Mouse (Mus musculus): ENCODE measurements around the gene H2-M10.6. TPM values are rescaled to one million over a fixed set of nuclear protein-coding genes. Genes with fewer than 3 reads are reported as not detected.

Gene H2-M10.6
- polyA plus RNA-seq, 1 experiment from 2014 or later: not detected

DNA sequence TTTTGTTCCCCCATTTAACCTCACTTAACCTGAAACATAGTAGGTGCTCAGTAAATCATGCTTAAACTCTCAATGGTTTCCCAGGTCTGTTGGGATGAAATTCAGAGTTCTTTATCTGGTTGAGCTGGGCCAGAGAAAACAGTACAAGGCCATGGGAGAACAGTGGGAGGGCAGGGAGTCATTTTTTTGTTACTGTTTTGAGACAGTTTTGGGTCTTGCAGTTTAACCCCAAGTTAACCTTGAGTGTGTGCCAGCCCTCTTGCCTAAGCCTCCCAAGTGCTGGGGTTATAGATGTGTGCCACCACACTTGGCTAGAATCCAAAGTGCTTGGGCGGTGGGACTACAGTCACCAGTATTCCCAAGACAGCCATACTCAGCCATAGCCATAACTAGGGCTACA lies 32.8 kb downstream of the H2-M10.6 start:
- H3K9ac ChIP-seq: no peak overlapping the region
- no peak overlapping the region for H3K27ac ChIP-seq
- H3K4me2 ChIP-seq (replicated peaks): no peak overlapping the region
- H3K4me3 ChIP-seq: no peak overlapping the region
- no peak for ATAC-seq (ENCODE audit: low FRiP score, low read depth)
- H3K36me3 ChIP-seq: peaks cover 18% of the 10 kb centered on the region
- WGBS: 64% methylated on average over 1 of the region's 1 CpGs
- no peaks in the 10 kb centered on the region for H3K27me3 ChIP-seq
- H3K9me3 ChIP-seq: no peaks in the 10 kb centered on the region
- peaks cover 19% of the 10 kb centered on the region for H3K4me1 ChIP-seq

DNA sequence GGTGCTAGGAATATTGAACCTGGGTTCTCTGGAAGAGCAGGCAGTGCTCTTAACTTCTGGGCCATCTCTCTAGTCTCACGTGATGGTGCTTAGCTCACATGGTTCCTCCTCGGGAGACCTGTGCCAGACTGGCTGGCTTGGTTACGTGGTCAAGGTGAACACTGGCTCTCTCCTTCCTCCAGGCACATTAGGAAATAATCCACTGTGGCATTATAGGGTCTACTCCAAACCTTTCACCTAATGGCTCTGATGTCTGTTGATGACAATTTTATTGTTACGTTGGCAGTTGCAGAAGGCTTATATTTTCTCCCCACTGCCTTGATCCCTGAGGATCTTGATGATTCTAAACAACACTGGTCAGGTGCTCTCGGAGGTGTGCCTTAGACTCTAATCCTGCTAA lies 36.9 kb downstream of the H2-M10.6 start:
- Histone ChIP-seq H3K27me3 (no peaks in the 10 kb centered on the region), H3K4me1 (peaks cover 9% of the 10 kb centered on the region), H3K27ac (no peak overlapping the region), H3K9me3 (no peaks in the 10 kb centered on the region), H3K4me3 (no peak overlapping the region), H3K4me2 (replicated peaks) (no peak overlapping the region), H3K9ac (no peak overlapping the region), H3K36me3 (peaks cover 46% of the 10 kb centered on the region)
- ATAC-seq (ENCODE audit: low FRiP score, low read depth): no peak
- 74% methylated on average over 5 of the region's 5 CpGs for WGBS

DNA sequence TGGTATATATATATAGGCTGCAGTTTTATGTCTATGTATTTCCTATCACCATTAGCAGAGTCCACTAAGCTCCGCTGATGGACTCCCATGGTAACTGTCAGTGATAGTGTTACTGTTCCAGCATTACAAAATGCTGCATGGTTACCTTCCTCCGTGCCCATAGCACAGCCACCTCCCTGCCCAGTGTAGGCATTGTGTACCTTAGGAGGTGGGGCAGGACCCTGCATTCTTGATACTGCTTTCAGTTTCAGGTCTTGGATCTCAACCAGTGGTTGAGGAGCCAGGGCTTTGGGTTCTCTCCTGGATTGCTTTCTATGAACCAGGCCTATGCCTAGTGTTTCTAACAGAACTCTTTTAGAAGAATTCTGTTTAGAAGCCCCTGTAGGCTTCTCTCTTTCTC lies 38.0 kb downstream of the H2-M10.6 start:
- WGBS: 84% methylated on average over 2 of the region's 2 CpGs
- peaks cover 57% of the 10 kb centered on the region for H3K36me3 ChIP-seq
- no peak for ATAC-seq (ENCODE audit: low FRiP score, low read depth)
- no peak overlapping the region for H3K27ac ChIP-seq
- H3K4me1 ChIP-seq: peaks cover 5% of the 10 kb centered on the region
- H3K4me2 ChIP-seq (replicated peaks): no peak overlapping the region
- no peaks in the 10 kb centered on the region for H3K27me3 ChIP-seq
- H3K9me3 ChIP-seq: no peaks in the 10 kb centered on the region
- no peak overlapping the region for H3K4me3 ChIP-seq
- H3K9ac ChIP-seq: no peak overlapping the region

DNA sequence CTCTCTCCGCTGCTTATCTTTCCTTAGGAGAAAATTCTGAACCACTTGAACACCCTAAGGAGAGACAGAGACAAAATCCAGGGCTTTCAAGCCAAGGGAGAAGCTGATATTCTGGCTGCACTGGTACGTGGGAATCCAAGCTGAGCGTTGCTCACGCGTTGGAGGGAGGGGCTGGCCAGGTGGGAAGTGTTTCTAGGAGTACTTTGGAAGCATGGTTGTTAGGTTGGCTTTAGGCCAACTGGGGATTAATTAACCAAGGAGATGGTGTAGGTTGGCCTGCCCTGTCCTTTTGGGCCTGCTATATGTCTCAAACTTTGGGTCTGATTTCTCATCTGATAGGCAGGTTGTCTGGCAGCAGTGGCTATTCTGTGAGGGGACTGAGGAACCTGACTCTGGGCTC lies 39.2 kb downstream of the H2-M10.6 start:
- Histone ChIP-seq H3K9ac (no peak overlapping the region), H3K27ac (no peak overlapping the region), H3K4me3 (no peak overlapping the region), H3K36me3 (peaks cover 65% of the 10 kb centered on the region), H3K27me3 (no peaks in the 10 kb centered on the region), H3K4me2 (replicated peaks) (no peak overlapping the region), H3K4me1 (peaks cover 5% of the 10 kb centered on the region), H3K9me3 (no peaks in the 10 kb centered on the region)
- 77% methylated on average over 5 of the region's 5 CpGs for WGBS
- ATAC-seq (ENCODE audit: low FRiP score, low read depth): no peak

DNA sequence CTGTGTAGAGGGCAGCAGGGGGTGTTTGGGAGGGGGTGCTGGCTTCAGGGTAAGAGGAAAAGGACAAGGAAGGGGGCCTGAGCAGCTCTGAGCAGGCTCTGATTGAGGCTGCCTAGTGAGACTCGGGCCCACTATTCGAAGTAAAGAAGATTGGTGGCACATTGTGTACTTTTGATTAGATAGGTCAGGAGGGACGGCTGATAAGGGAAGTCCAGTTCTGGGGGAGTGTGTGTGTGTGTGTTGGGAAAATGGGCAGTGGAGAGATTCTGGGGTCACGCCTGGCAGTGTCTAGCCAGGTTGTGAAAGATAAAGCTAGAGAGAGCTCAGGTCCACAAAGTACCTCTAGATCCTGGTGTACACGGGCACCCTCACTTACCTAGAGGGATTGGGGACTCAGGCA lies 39.7 kb downstream of the H2-M10.6 start:
- Histone ChIP-seq H3K36me3 (peaks cover 65% of the 10 kb centered on the region), H3K27ac (no peak overlapping the region), H3K9ac (no peak overlapping the region), H3K9me3 (no peaks in the 10 kb centered on the region), H3K4me3 (no peak overlapping the region), H3K27me3 (no peaks in the 10 kb centered on the region), H3K4me2 (replicated peaks) (no peak overlapping the region), H3K4me1 (peaks cover 5% of the 10 kb centered on the region)
- ATAC-seq (ENCODE audit: low FRiP score, low read depth): no peak
- WGBS: 85% methylated on average over 5 of the region's 5 CpGs

DNA sequence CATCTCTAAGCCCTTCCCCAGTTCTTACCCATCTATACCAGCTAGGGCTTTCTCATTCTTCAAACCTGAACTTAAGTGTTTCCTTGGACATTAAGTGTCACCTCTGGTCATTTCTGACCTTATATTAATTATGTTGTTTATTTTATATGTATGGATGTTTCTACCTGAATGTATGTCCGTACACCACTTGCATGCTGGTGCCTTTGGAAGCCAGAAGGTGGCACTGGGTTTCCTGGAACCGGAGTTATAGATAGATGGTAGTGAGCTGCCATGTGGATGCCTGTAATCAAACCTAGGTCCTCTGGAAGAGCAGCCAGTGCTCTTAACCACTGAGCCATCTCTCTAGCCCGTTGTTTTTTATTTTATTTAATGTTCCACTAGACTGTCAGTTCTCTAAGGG lies 43.5 kb downstream of the H2-M10.6 start:
- H3K4me1 ChIP-seq: no peaks in the 10 kb centered on the region
- no peaks in the 10 kb centered on the region for H3K9me3 ChIP-seq
- H3K4me3 ChIP-seq: no peak overlapping the region
- no peak overlapping the region for H3K27ac ChIP-seq
- no peaks in the 10 kb centered on the region for H3K27me3 ChIP-seq
- H3K4me2 ChIP-seq (replicated peaks): no peak overlapping the region
- peaks cover 95% of the 10 kb centered on the region for H3K36me3 ChIP-seq
- WGBS: 98% methylated on average over 3 of the region's 3 CpGs
- no peak for ATAC-seq (ENCODE audit: low FRiP score, low read depth)
- H3K9ac ChIP-seq: no peak overlapping the region

DNA sequence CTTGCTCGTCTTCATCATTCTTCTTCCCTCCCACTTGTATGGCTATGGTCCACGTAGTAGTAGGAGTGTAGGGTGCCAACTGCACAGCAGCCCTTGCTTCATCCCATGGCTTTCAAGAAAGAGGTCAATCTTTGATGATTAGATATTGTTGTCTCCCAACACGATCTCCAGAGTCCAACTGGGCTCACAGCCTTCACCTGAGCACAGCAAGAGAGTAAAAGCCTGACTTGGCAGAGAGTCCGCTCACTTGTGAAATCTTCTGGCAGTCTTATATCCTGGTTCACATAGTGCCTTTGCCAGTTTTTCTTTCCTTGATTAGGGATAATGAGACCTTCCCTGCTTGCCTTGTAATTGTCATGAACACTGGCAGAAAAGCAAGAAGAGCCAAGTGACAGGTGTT lies 44.3 kb downstream of the H2-M10.6 start:
- H3K4me2 ChIP-seq (replicated peaks): no peak overlapping the region
- no peak overlapping the region for H3K4me3 ChIP-seq
- peaks cover 88% of the 10 kb centered on the region for H3K36me3 ChIP-seq
- H3K9me3 ChIP-seq: no peaks in the 10 kb centered on the region
- H3K27ac ChIP-seq: no peak overlapping the region
- no peaks in the 10 kb centered on the region for H3K27me3 ChIP-seq
- no peak overlapping the region for H3K9ac ChIP-seq
- WGBS: 91% methylated on average over 4 of the region's 4 CpGs
- ATAC-seq (ENCODE audit: low FRiP score, low read depth): no peak
- H3K4me1 ChIP-seq: no peaks in the 10 kb centered on the region

DNA sequence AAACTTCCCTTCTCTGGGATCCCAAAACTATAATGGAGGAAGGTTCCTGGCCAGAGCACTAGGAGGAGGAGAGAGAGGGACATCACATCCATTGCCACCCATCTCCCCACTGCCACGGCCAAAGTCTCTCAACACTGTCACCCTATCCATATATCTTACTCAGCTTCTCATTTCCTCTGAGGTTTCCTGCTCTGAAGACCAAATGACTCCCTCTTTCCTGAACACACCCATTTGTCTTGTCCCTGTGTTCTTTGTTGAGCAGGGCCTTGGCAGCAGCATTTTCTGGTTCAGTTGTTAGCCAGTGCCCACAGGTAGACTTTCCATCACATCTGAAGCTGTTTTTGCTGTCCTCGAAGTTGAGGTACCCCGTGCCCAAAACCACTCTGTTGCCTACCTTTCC lies 46.2 kb downstream of the H2-M10.6 start:
- Histone ChIP-seq H3K27ac (no peak overlapping the region), H3K36me3 (peaks cover 68% of the 10 kb centered on the region), H3K4me1 (no peaks in the 10 kb centered on the region), H3K9ac (no peak overlapping the region), H3K27me3 (no peaks in the 10 kb centered on the region), H3K9me3 (no peaks in the 10 kb centered on the region), H3K4me2 (replicated peaks) (no peak overlapping the region), H3K4me3 (no peak overlapping the region)
- WGBS: 89% methylated on average over 3 of the region's 3 CpGs
- ATAC-seq (ENCODE audit: low FRiP score, low read depth): no peak

DNA sequence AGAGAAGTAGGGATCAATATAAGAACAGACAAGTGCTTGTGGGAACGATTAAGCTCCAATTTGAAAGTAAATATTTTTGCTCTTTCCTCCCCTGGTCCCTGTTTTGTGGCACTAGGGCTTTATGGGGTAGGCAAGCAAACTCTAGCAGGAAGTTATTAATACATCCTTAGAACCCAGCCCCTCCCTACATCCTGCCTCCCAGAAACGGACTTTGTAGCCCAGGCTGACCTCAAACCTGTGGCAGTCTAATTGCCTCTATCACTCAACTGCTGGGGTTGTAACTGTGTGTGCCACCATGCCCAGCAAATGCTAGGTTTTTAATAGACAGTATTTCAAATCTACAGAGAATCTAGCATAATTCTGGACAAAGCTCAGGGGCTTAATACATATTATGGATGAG lies 49.7 kb downstream of the H2-M10.6 start:
- no peak overlapping the region for H3K4me2 ChIP-seq (replicated peaks)
- H3K9me3 ChIP-seq: no peaks in the 10 kb centered on the region
- no peak overlapping the region for H3K4me3 ChIP-seq
- H3K4me1 ChIP-seq: no peaks in the 10 kb centered on the region
- no peak overlapping the region for H3K9ac ChIP-seq
- H3K27ac ChIP-seq: no peak overlapping the region
- H3K27me3 ChIP-seq: peaks cover 22% of the 10 kb centered on the region
- peaks cover 33% of the 10 kb centered on the region for H3K36me3 ChIP-seq
- 41% methylated on average over 2 of the region's 2 CpGs for WGBS
- no peak for ATAC-seq (ENCODE audit: low FRiP score, low read depth)

Other genes with a start within 250 kb of the H2-M10.6 start
- not detected in 2 replicates for gene H2-M9, start 169.5 kb upstream of the H2-M10.6 start, polyA plus RNA-seq (2015; fragmentation: Nextera tagmentation; extraction: Ambion mirVana)
- not detected in 2 replicates for gene H2-M1, start 140.0 kb upstream of the H2-M10.6 start, polyA plus RNA-seq (2015; fragmentation: Nextera tagmentation; extraction: Ambion mirVana)
- not detected in 2 replicates for gene H2-M10.5, start 39.3 kb upstream of the H2-M10.6 start, polyA plus RNA-seq (2015; fragmentation: Nextera tagmentation; extraction: Ambion mirVana)
- 52.3 and 53.7 TPM in 2 replicates for gene Trim26, start 25.0 kb downstream of the H2-M10.6 start, polyA plus RNA-seq (2015; fragmentation: Nextera tagmentation; extraction: Ambion mirVana)
- gene Trim15, start 55.0 kb downstream of the H2-M10.6 start, polyA plus RNA-seq (2015; fragmentation: Nextera tagmentation; extraction: Ambion mirVana): 0.13 and 0.28 TPM in 2 replicates
- 2.5 and 3.9 TPM in 2 replicates for gene Trim10, start 57.4 kb downstream of the H2-M10.6 start, polyA plus RNA-seq (2015; fragmentation: Nextera tagmentation; extraction: Ambion mirVana)
- not detected in 2 replicates for gene Trim40, start 78.0 kb downstream of the H2-M10.6 start, polyA plus RNA-seq (2015; fragmentation: Nextera tagmentation; extraction: Ambion mirVana)
- gene Trim31, start 85.9 kb downstream of the H2-M10.6 start, polyA plus RNA-seq (2015; fragmentation: Nextera tagmentation; extraction: Ambion mirVana): not detected in 2 replicates
- gene Rnf39, start 130.7 kb downstream of the H2-M10.6 start, polyA plus RNA-seq (2015; fragmentation: Nextera tagmentation; extraction: Ambion mirVana): 1.4 and 1.5 TPM in 2 replicates
- gene Ppp1r11, start 139.6 kb downstream of the H2-M10.6 start, polyA plus RNA-seq (2015; fragmentation: Nextera tagmentation; extraction: Ambion mirVana): 115 and 118 TPM in 2 replicates
- gene Znrd1, start 146.4 kb downstream of the H2-M10.6 start, polyA plus RNA-seq (2015; fragmentation: Nextera tagmentation; extraction: Ambion mirVana): 111 and 117 TPM in 2 replicates
- gene Znrd1as, start 146.4 kb downstream of the H2-M10.6 start, polyA plus RNA-seq (2015; fragmentation: Nextera tagmentation; extraction: Ambion mirVana): 5.7 and 5.8 TPM in 2 replicates
- not detected in 2 replicates for gene 2410137M14Rik, start 169.1 kb downstream of the H2-M10.6 start, polyA plus RNA-seq (2015; fragmentation: Nextera tagmentation; extraction: Ambion mirVana)
- 1.3 TPM in 2 replicates for gene H2-M5, start 177.4 kb downstream of the H2-M10.6 start, polyA plus RNA-seq (2015; fragmentation: Nextera tagmentation; extraction: Ambion mirVana)
- 136 and 138 TPM in 2 replicates for gene Zfp57, start 189.0 kb downstream of the H2-M10.6 start, polyA plus RNA-seq (2015; fragmentation: Nextera tagmentation; extraction: Ambion mirVana)
- 0.18 and 0.22 TPM in 2 replicates for gene Mog, start 211.2 kb downstream of the H2-M10.6 start, polyA plus RNA-seq (2015; fragmentation: Nextera tagmentation; extraction: Ambion mirVana)
- 13.3 and 15.2 TPM in 2 replicates for gene Gabbr1, start 233.8 kb downstream of the H2-M10.6 start, polyA plus RNA-seq (2015; fragmentation: Nextera tagmentation; extraction: Ambion mirVana)

Data from limb, embryonic 13.5 days (tissue).